Mouse (Mus musculus) heart, postnatal 0 days (tissue): Measurements from ENCODE around the gene Rpl26. TPM values are rescaled to one million over a fixed set of nuclear protein-coding genes. Genes with fewer than 3 reads are reported as not detected.

Experiments
- ATAC-seq: fragments of 200-750 bp; cut with Nextera tagmentation; 2 replicates; pipeline ENCODE4 v1.8.0; 2017; ENCODE audit warnings: low read depth, moderate number of reproducible peaks, moderate library complexity; ENCODE audit not compliant: insufficient read depth
- DNase-seq: peaks from one replicate; pipeline ENCODE4 v3.0.0-alpha.2; 2016; ENCODE audit warnings: low spot score
- H3K27ac ChIP-seq: fragments of 300-500 bp; sonication (generic); 2 replicates; pipeline ENCODE4 v1.5.1; 2014; ENCODE audit warnings: low read depth, mild to moderate bottlenecking
- H3K27me3 ChIP-seq: fragments of 300-500 bp; sonication (generic); 2 replicates; pipeline ENCODE4 v1.6.1; 2014; ENCODE audit warnings: low read length, mixed read lengths; ENCODE audit not compliant: control insufficient read depth, insufficient read depth
- H3K36me3 ChIP-seq: fragments of 300-500 bp; sonication (generic); replicated peaks from 2 replicates; pipeline ENCODE4 v1.6.1; 2014; ENCODE audit warnings: low read length, mixed read lengths; ENCODE audit not compliant: control insufficient read depth, insufficient read depth
- H3K4me1 ChIP-seq: fragments of 300-500 bp; sonication (generic); 2 replicates; pipeline ENCODE4 v1.6.1; 2014; ENCODE audit warnings: antibody characterized with exemption; ENCODE audit not compliant: control insufficient read depth, insufficient read depth
- H3K4me2 ChIP-seq: fragments of 300-500 bp; sonication (generic); 2 replicates; pipeline ENCODE4 v1.6.1; 2014; ENCODE audit warnings: low read depth, mild to moderate bottlenecking, low read length, moderate library complexity
- H3K4me3 ChIP-seq: fragments of 300-500 bp; sonication (generic); 2 replicates; pipeline ENCODE4 v1.5.1; 2014; ENCODE audit warnings: low read depth, low read length
- H3K9ac ChIP-seq: fragments of 300-500 bp; sonication (generic); replicated peaks from 2 replicates; pipeline ENCODE4 v1.6.1; 2014; ENCODE audit warnings: low read depth, low read length, mixed read lengths
- H3K9me3 ChIP-seq: fragments of 300-500 bp; sonication (generic); replicated peaks from 2 replicates; pipeline ENCODE4 v1.6.1; 2016; ENCODE audit warnings: low read length; ENCODE audit not compliant: control insufficient read depth
- CTCF ChIP-seq: IDR thresholded peaks from 2 replicates; pipeline ENCODE4 v1.5.1; 2016; ENCODE audit warnings: antibody characterized with exemption, control low read depth, low read depth
- EP300 ChIP-seq: IDR thresholded peaks from 2 replicates; pipeline ENCODE4 v1.6.1; 2016; ENCODE audit warnings: antibody characterized with exemption, low read depth
- WGBS: fragments of 180-500 bp; shearing (Covaris S2); extraction: QIAGEN DNeasy Blood & Tissue Kit; methylation state at CpG from one replicate; pipeline ENCODE4 v1.1.7; 2014; 5-methylcytosine and 5-hydroxymethylcytosine counted together
- polyA plus RNA-seq: library from polyadenylated mRNA; unstranded; fragments of >200 nt; fragmentation: Nextera tagmentation; extraction: Ambion mirVana; gene quantifications from 2 replicates; pipeline ENCODE4 v1.2.1, GENCODE M21; 2015
- total RNA-seq: library from RNA; depleted of rRNA; stranded (reverse); fragments of >200 nt; gene quantifications from 2 replicates; pipeline ENCODE4 v1.2.3, GENCODE M21; 2014; ENCODE audit warnings: low replicate concordance

Rpl26 gene
- total and polyA plus RNA-seq, 2 experiments from 2014 or later: 529 to 1,343 TPM

GRCm38 (mm10) chr11:68906461-68906790 is 5.0 kb downstream of the Rpl26 start:
- H3K27ac ChIP-seq: peak overlapping the region; percentile 11; the same call in 1 of the 2 replicates
- H3K27me3 ChIP-seq: no peaks in the 10 kb centered on the region
- peaks cover 17% of the 10 kb centered on the region; the same call in 1 of the 2 replicates for H3K4me1 ChIP-seq
- ATAC-seq: no peak
- 61% methylated on average over 4 of the region's 4 CpGs for WGBS
- DNase-seq: peak; percentile 57
- no peak overlapping the region; the same call in 1 of the 2 replicates for H3K9ac ChIP-seq
- no peak overlapping the region for H3K4me3 ChIP-seq
- TF ChIP-seq CTCF: no peak
- no peak for TF ChIP-seq EP300
- H3K36me3 ChIP-seq: peaks cover 31% of the 10 kb centered on the region
- no peaks in the 10 kb centered on the region for H3K9me3 ChIP-seq
- H3K4me2 ChIP-seq: no peak overlapping the region

DNA sequence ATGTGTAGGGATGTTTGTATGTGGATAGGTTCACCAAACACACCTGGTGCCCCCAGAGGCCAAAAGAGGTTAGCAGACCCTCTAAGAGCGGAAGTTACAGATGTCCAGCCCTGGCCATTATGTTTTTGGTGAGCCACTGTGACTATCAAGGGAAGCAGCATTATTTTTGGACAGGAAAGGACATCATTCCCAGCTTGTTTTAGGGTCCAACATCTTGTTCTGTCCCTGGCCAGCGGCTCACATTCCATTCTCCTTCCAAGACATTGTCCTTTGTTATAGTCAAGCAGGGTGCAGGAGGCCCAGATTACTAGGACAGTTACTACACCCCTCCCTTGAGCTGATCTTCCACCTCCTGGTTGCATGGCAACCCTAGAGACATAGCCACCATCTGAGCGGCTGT is 5.9 kb downstream of the Rpl26 start:
- Histone ChIP-seq H3K27ac (peak overlapping the region; percentile 11; the same call in 1 of the 2 replicates), H3K9me3 (no peaks in the 10 kb centered on the region), H3K36me3 (peaks cover 31% of the 10 kb centered on the region), H3K4me3 (no peak overlapping the region), H3K4me2 (no peak overlapping the region), H3K9ac (no peak overlapping the region), H3K4me1 (peaks cover 16% of the 10 kb centered on the region; the same call in 1 of the 2 replicates), H3K27me3 (no peaks in the 10 kb centered on the region)
- ATAC-seq: no peak
- whole genome bisulfite sequencing: 69% methylated on average over 3 of the region's 3 CpGs
- no peak for DNase-seq
- TF ChIP-seq CTCF (no peak), EP300 (no peak)

DNA sequence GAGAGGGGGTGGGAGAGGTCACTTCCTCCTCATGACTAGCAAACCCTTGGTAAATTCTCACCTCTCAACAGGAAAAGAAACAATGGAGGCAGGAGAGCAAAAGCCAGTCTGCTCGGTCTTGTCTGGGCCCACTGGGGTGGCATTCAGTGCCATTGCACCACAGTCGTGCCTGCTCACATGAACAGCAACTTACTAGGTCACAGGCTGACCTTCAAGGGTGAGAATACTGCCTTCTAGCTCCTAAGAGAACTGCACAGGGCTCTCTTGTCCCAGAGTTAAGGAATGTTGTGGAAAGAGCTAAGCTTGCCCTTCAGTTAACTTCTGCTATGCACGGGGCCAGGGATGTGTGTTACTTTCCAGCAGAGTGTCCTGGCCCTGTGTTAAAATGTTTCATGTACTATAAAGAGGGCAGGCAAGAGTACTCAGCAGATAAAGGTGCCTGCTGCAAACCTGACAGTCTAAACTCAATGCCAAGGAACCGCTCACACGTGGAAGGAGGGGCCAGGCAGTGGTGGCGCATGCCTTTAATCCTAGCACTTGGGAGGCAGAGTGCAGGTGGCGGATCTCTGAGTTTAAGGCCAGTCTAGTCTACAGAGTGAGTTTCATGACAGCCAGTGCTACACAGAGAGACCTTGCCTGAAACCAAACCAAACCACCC is 7.6 kb downstream of the Rpl26 start:
- Histone ChIP-seq H3K9ac (no peak overlapping the region), H3K4me1 (peaks cover 11% of the 10 kb centered on the region; the same call in 1 of the 2 replicates), H3K4me2 (no peak overlapping the region), H3K27me3 (no peaks in the 10 kb centered on the region), H3K27ac (peak overlapping the region; percentile 75), H3K4me3 (no peak overlapping the region), H3K9me3 (no peaks in the 10 kb centered on the region), H3K36me3 (peaks cover 20% of the 10 kb centered on the region)
- WGBS: 18% methylated on average over 7 of the region's 7 CpGs
- peak; percentile 66 for ATAC-seq
- DNase-seq: no peak
- TF ChIP-seq CTCF (no peak), EP300 (no peak)

DNA sequence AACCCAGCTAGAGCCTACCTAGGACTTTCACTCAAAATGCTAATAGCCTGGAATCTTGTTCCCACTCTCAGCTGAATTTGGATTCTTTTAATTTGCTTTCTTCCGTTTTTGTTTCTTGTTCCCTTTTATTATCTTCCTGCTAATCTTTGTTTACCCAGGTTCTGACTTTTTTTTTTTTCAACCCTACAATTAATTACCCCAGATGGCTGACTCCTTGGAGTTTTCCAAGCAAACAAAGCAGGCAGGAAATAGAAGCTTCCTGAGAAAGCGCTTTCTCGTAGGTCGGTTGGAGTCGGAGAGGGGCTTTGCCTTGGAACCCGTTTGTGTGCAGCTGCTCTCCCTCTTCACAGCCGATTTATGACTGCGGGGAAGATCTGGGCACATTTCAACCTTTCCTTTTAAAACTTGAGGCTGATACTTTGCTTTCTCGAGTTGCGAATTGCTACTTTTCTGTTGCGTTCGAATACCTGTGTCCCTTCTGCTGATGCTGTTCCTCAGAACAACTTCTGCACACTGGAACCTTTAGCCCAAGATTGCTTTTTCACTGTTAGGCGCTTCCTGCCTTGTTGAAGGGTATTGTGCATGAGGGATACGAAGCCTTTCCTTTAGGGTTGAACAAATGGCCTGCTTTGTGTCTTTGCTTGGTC is 10.3 kb downstream of the Rpl26 start:
- Histone ChIP-seq H3K9me3 (no peaks in the 10 kb centered on the region), H3K4me1 (peaks cover 11% of the 10 kb centered on the region; the same call in 1 of the 2 replicates), H3K4me2 (peak overlapping the region; percentile 15; the same call in 1 of the 2 replicates), H3K27ac (peak overlapping the region; percentile 63), H3K9ac (no peak overlapping the region; the same call in 1 of the 2 replicates), H3K36me3 (no peaks in the 10 kb centered on the region), H3K4me3 (0 out of 2 replicates have a peak overlapping the region, but pooled peaks have one; percentile 10), H3K27me3 (no peaks in the 10 kb centered on the region)
- TF ChIP-seq EP300 (no peak), CTCF (no peak)
- peak; percentile 45 for DNase-seq
- WGBS: 52% methylated on average over 14 of the region's 14 CpGs
- no peak for ATAC-seq

DNA sequence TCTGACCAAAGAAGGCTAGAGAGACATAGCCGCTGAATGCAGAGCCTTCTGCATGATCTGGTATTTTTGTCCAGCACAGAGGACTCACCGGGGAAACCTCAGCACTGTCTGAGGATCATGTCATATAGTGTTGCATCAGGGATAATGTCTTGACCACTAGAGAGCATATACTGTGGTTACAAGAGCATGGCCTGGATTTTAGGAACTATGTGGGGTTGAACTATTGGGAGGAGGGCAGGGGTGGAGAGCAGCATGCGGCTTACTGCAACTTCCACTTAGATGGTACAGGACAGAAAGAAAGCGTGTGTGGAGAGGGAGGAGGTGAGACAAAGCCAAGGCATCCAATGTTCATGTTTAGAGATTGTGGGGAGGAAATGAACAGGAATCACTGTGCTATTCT is 13.2 kb downstream of the Rpl26 start:
- TF ChIP-seq EP300 (no peak), CTCF (no peak)
- DNase-seq: no peak
- Histone ChIP-seq H3K27me3 (no peaks in the 10 kb centered on the region), H3K36me3 (no peaks in the 10 kb centered on the region), H3K9me3 (no peaks in the 10 kb centered on the region), H3K4me3 (no peak overlapping the region), H3K9ac (no peak overlapping the region), H3K4me2 (no peak overlapping the region), H3K27ac (no peak overlapping the region), H3K4me1 (0 out of 2 replicates have a peak, but pooled peaks cover under 1% of the 10 kb centered on the region)
- 82% methylated on average over 4 of the region's 4 CpGs for WGBS
- ATAC-seq: no peak
